Mouse (Mus musculus): ENCODE measurements at regions not wholly inside any gene's neighbourhood (a gene's known extent, or its start where the extent isn't known, plus 50 kb on each side); places are given as distances from the start of the nearest gene placed in this dataset.

DNA sequence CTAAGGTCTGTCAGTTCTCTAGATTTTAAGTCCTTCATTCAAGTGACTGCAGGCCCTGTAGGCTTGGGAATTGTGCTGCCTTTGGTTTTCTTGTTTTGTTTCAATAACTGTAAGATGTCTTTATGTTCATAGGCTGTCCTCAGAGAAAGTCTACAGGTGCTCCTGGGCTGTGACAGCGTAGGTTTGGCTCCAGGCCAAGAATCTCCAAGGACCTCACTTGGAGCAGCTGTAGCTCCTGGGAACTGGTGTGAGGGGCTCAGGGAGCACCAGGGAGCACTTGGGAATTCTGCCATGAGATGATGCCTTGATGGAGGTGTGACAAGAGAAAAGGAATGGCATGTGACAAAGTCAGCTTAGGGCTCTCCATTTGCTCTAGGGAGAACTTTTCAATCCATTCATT is 581.9 kb downstream of the 1700064H15Rik start:
- TF ChIP-seq EP300 (optimal IDR thresholded peaks at IDR 0.05) (no peak), CTCF (IDR thresholded peaks at IDR 0.05; ENCODE audit: low read depth) (no peak)

Data from stomach, postnatal 0 days (tissue).